Comparison of ENCODE assay signal across 8 mouse cellular contexts in genomic region chr16:38558221-38558748, GRCm38 (mm10). TPM values are rescaled to one million over a fixed set of nuclear protein-coding genes. Genes with fewer than 3 reads are reported as not detected.
DNase-seq lines count a peak whose midpoint lies in the region; ATAC-seq and TF ChIP-seq lines count a peak whose summit lies in the region.

TSS of gene Tmem39a (plus strand) at chr16:38558698.

- no peaks in the 10 kb centered on the region for H3K36me3 ChIP-seq in midbrain, embryonic 13.5 days

- no peak for DNase-seq in left cerebral cortex, adult 18-20 months (ENCODE audit: low spot score in 2 of 2)
- no peak for DNase-seq in left cerebral cortex, adult 11 months (ENCODE audit: low spot score)
- DNase-seq in large intestine, adult 2 months (ENCODE audit: low read depth, low spot score) = no peak
- DNase-seq in kidney, postnatal 10 days = no peak
- DNase-seq in frontal cortex, postnatal 25 days (ENCODE audit: low spot score in 2 of 2) = no peak

- peaks cover 43% of the 10 kb centered on the region for H3K27me3 ChIP-seq in midbrain, embryonic 13.5 days

- TF ChIP-seq CTCF in bone marrow macrophage, adult 2 months (IDR thresholded peaks at IDR 0.05; ENCODE audit: low read depth, low read length) = no peak

- 66% methylated on average over 3 of the region's 3 CpGs for WGBS in large intestine, adult 2 months
- WGBS in midbrain, embryonic 13.5 days = 89% methylated on average over 3 of the region's 3 CpGs

- peaks cover under 1% of the 10 kb centered on the region for H3K4me1 ChIP-seq in bone marrow macrophage, adult 2 months (ENCODE audit: control insufficient read depth, insufficient read depth, low read length)
- H3K4me1 ChIP-seq in midbrain, embryonic 13.5 days (replicated peaks) = peaks cover under 1% of the 10 kb centered on the region; the same call in 1 of the 2 replicates

- H3K4me2 ChIP-seq in midbrain, embryonic 13.5 days (replicated peaks) = no peak within 1 kb of the TSS

- ATAC-seq in granulocyte monocyte progenitor cell, adult 5-6 weeks (replicated peaks; ENCODE audit: poor library complexity, severe bottlenecking) = no peak
- ATAC-seq in midbrain, embryonic 13.5 days = no peak

- no peak for TF ChIP-seq POLR2A in bone marrow macrophage, adult 2 months (IDR thresholded peaks at IDR 0.05; ENCODE audit: borderline replicate concordance, low read depth, low read length)

- H3K9me3 ChIP-seq in midbrain, embryonic 13.5 days = no peaks in the 10 kb centered on the region

- H3K27ac ChIP-seq in bone marrow macrophage, adult 2 months (ENCODE audit: insufficient read depth, low read depth, low read length) = no peak within 1 kb of the TSS
- no peak within 1 kb of the TSS for H3K27ac ChIP-seq in midbrain, embryonic 13.5 days

- no peak within 1 kb of the TSS for H3K9ac ChIP-seq in midbrain, embryonic 13.5 days (replicated peaks)

- H3K4me3 ChIP-seq in bone marrow macrophage, adult 2 months (ENCODE audit: insufficient read depth, low read length) = no peak within 1 kb of the TSS
- no peak within 1 kb of the TSS for H3K4me3 ChIP-seq in midbrain, embryonic 13.5 days (replicated peaks)

RNA-seq across cellular contexts. Expression of gene Tmem39a, which starts in this region (rescaled TPM):
- total RNA-seq in left cerebral cortex, adult 18-20 months (2021) = 10 to 100 TPM; 20.8 to 21.0 TPM
- 25.9 and 30.2 TPM in 2 replicates for polyA plus RNA-seq in bone marrow macrophage, adult 2 months (2012; ENCODE audit: insufficient read depth, insufficient read length, missing spikeins)
- total RNA-seq in granulocyte monocyte progenitor cell, adult 5-6 weeks (2014; fragmentation: Nextera tagmentation) = 58.2 and 91.5 TPM in 2 replicates
- 70.2 and 105 TPM in 2 replicates for total RNA-seq in granulocyte monocyte progenitor cell, adult 5-6 weeks (2017)
- polyA plus RNA-seq in large intestine, adult 2 months (2012; rRNA removed) = 63.7 and 65.3 TPM in 2 replicates
- polyA plus RNA-seq in midbrain, embryonic 13.5 days (2015; fragmentation: Nextera tagmentation; extraction: Ambion mirVana) = 40.6 and 47.1 TPM in 2 replicates
